Mouse (Mus musculus) cerebellum, adult (tissue): Measurements from ENCODE around the gene Ddx52.

Experiments
- ATAC-seq: cut with Nextera tagmentation; 2 replicates; pipeline ENCODE4 v1.9.2; 2017; ENCODE audit warnings: mild to moderate bottlenecking, moderate library complexity, mixed read lengths; ENCODE audit not compliant: insufficient number of reproducible peaks, low FRiP score, low TSS enrichment

Ddx52 gene

GRCm38 (mm10) chr11:84011050-84011449 is 69.2 kb downstream of the Ddx52 start:
- no peak for ATAC-seq

GRCm38 (mm10) chr11:84011576-84011975 is 69.7 kb downstream of the Ddx52 start:
- no peak for ATAC-seq
